8 mouse cellular contexts compared by ENCODE assay signal in genomic region chr1:90203783-90204690, GRCm38 (mm10). TPM values are rescaled to one million over a fixed set of nuclear protein-coding genes. Genes with fewer than 3 reads are reported as not detected.
DNase-seq lines count a peak whose midpoint lies in the region; ATAC-seq lines count a peak whose summit lies in the region.

Gene Ackr3, plus strand, starts transcription at chr1:90203980.

- H3K9ac ChIP-seq in hindbrain, embryonic 12.5 days = peak within 1 kb of the TSS; percentile 71
- H3K9ac ChIP-seq in lung, embryonic 16.5 days (ENCODE audit: low read length) = peak within 1 kb of the TSS; percentile 73

- peak within 1 kb of the TSS; percentile 56 for H3K4me3 ChIP-seq in hindbrain, embryonic 12.5 days
- H3K4me3 ChIP-seq in lung, embryonic 16.5 days (ENCODE audit: low read length) = peak within 1 kb of the TSS; percentile 57

- DNase-seq in NIH3T3 (ENCODE audit: low read depth) = peak; percentile 93
- peak; percentile 66 to 68 for DNase-seq in cerebellum, postnatal 36 days
- peak; percentile 66 to 74 for DNase-seq in frontal cortex, postnatal 25 days (ENCODE audit: low spot score in 2 of 2)
- peak; percentile 78 to 83 for DNase-seq in layer of hippocampus, postnatal 10 days (ENCODE audit: low spot score in 2 of 2)
- peak; percentile 13 for DNase-seq in retina, adult 2 months (ENCODE audit: low read depth, low spot score)
- peak; percentile 69 for DNase-seq in thymus, postnatal 4 days

- peak within 1 kb of the TSS; percentile 82 for H3K27ac ChIP-seq in hindbrain, embryonic 12.5 days
- H3K27ac ChIP-seq in lung, embryonic 16.5 days (ENCODE audit: low read length) = peak within 1 kb of the TSS; percentile 15; the same call in 1 of the 2 replicates

- peaks cover 66% of the 10 kb centered on the region for H3K4me1 ChIP-seq in hindbrain, embryonic 12.5 days
- H3K4me1 ChIP-seq in lung, embryonic 16.5 days (replicated peaks; ENCODE audit: control insufficient read depth, insufficient read depth, low read length) = peaks cover 15% of the 10 kb centered on the region

- H3K4me2 ChIP-seq in hindbrain, embryonic 12.5 days (replicated peaks) = peak within 1 kb of the TSS; percentile 58
- H3K4me2 ChIP-seq in lung, embryonic 16.5 days (ENCODE audit: low read depth, low read length) = peak within 1 kb of the TSS; percentile 57

- peak; percentile 82 for ATAC-seq in hindbrain, embryonic 12.5 days (ENCODE audit: low FRiP score)
- ATAC-seq in lung, embryonic 16.5 days (ENCODE audit: low read depth) = peak; percentile 89

- H3K27me3 ChIP-seq in hindbrain, embryonic 12.5 days = peaks cover 27% of the 10 kb centered on the region
- peaks cover 11% of the 10 kb centered on the region for H3K27me3 ChIP-seq in lung, embryonic 16.5 days (ENCODE audit: control insufficient read depth, insufficient read depth, low read depth, low read length)

- H3K9me3 ChIP-seq in hindbrain, embryonic 12.5 days (replicated peaks) = no peaks in the 10 kb centered on the region
- no peaks in the 10 kb centered on the region for H3K9me3 ChIP-seq in lung, embryonic 16.5 days (ENCODE audit: control insufficient read depth, low read length)

- 3% methylated on average over 19 of the region's 19 CpGs for WGBS in hindbrain, embryonic 12.5 days
- WGBS in lung, embryonic 16.5 days = 3% methylated on average over 19 of the region's 19 CpGs

- no peaks in the 10 kb centered on the region for H3K36me3 ChIP-seq in hindbrain, embryonic 12.5 days
- H3K36me3 ChIP-seq in lung, embryonic 16.5 days (ENCODE audit: control insufficient read depth, insufficient read depth, low read length) = no peaks in the 10 kb centered on the region

RNA-seq across cellular contexts. Expression of gene Ackr3, which starts in this region (rescaled TPM):
- 26.9 and 27.6 TPM in 2 replicates for polyA plus RNA-seq in hindbrain, embryonic 12.5 days (2016; fragmentation: Nextera tagmentation; extraction: Ambion mirVana)
- 1 to 10 TPM; 8.4 to 8.5 TPM for total RNA-seq in layer of hippocampus, postnatal 10 days (2021)
- 27.4 and 27.6 TPM in 2 replicates for polyA plus RNA-seq in lung, embryonic 16.5 days (2015; fragmentation: Nextera tagmentation; extraction: Ambion mirVana)

Comparison
In these comparisons a context has a peak if more than half of its experiments do, and no peak if none do; other contexts are left out.
1. Peak in every context shown above with its lines: DNase-seq, ATAC-seq, H3K4me3 ChIP-seq and H3K27ac ChIP-seq.
2. DNase-seq: peak in every context shown above with its lines; median percentile 93 in NIH3T3; 80 in layer of hippocampus, postnatal 10 days; 70 in frontal cortex, postnatal 25 days; 69 in thymus, postnatal 4 days; 67 in cerebellum, postnatal 36 days; 13 in retina, adult 2 months.